Mouse (Mus musculus) stomach, postnatal 0 days (tissue): ENCODE data around the gene Nkx2-3.

Experiments
- CTCF ChIP-seq: IDR thresholded peaks from 2 replicates; pipeline ENCODE4 v1.5.1; 2016; ENCODE audit warnings: antibody characterized with exemption, low read depth, mild to moderate bottlenecking, moderate library complexity
- EP300 ChIP-seq: optimal IDR thresholded peaks from 2 replicates; pipeline ENCODE3; 2016; ENCODE audit warnings: antibody characterized with exemption

DNA sequence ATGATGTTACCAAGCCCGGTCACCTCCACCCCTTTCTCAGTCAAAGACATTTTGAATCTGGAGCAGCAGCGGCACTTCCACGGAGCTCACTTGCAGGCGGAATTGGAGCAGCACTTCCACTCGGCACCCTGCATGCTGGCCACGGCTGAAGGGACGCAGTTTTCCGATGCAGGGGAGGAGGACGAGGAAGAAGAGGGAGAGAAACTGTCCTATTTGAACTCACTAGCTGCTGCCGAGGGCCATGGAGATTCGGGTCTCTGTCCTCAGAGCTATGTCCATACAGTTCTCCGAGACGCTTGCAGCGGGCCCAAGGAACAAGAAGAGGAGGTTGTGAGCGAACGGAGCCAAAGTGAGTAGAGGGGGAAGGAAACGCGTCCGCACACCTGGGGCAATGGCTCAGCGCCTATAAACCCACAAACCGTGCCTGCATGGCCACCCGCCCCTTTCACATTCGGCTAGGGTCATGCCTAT, 411 bp downstream of the Nkx2-3 start:
- TF ChIP-seq EP300 (no peak), CTCF (no peak)
